Mouse (Mus musculus) brain, adult 2 months (tissue): ENCODE data around the gene Poldip2.
A peak's percentile ranks its signal among the peaks of the same experiment; 100 is the strongest.
"Not testable (repeated sequence)": the region's sequence is repeated elsewhere in the genome, so short reads cannot be mapped to it uniquely, and the experiment has no call there.

ENCODE experiments used
- DNase-seq: peaks from one replicate; pipeline ENCODE4 v3.0.0; 2011; ENCODE audit warnings: low read depth, low spot score

Gene Poldip2

GRCm38 (mm10) chr11:78501529-78501928 is 10.5 kb upstream of the Poldip2 start:
- DNase-seq: no peak

- DNase-seq: peak; percentile 96
Measured at GRCm38 (mm10) chr11:78502909-78503650, 8.9 kb upstream of the Poldip2 start, which contains the start of gene Sebox. Gene Sebox, plus strand, starts transcription at chr11:78503447.

- no peak for DNase-seq
Measured at GRCm38 (mm10) chr11:78505430-78505829, 6.6 kb upstream of the Poldip2 start.

- DNase-seq: peak; percentile 48
Measured at GRCm38 (mm10) chr11:78509148-78509547, 2.8 kb upstream of the Poldip2 start.

- peak; percentile 73 for DNase-seq
Measured at GRCm38 (mm10) chr11:78513106-78513790, 1.3 kb downstream of the Poldip2 start.

- no peak for DNase-seq
Measured at GRCm38 (mm10) chr11:78515549-78516325, 3.7 kb downstream of the Poldip2 start.

- DNase-seq: no peak
Measured at GRCm38 (mm10) chr11:78518931-78519330, 6.9 kb downstream of the Poldip2 start.

GRCm38 (mm10) chr11:78521880-78522279 is 9.9 kb downstream of the Poldip2 start:
- DNase-seq: no peak

- DNase-seq: peak; percentile 40
Measured at GRCm38 (mm10) chr11:78522481-78522997, 10.5 kb downstream of the Poldip2 start.

GRCm38 (mm10) chr11:78523241-78523955 is 11.4 kb downstream of the Poldip2 start:
- peak; percentile 35 for DNase-seq

GRCm38 (mm10) chr11:78524838-78525237 is 12.8 kb downstream of the Poldip2 start:
- no peak for DNase-seq

GRCm38 (mm10) chr11:78528714-78529113 is 16.7 kb downstream of the Poldip2 start:
- DNase-seq: no peak

GRCm38 (mm10) chr11:78530001-78530400 is 18.0 kb downstream of the Poldip2 start:
- DNase-seq: no peak

- DNase-seq: no peak
Measured at GRCm38 (mm10) chr11:78531046-78531445, 19.1 kb downstream of the Poldip2 start.

- DNase-seq: not testable (repeated sequence)
Measured at GRCm38 (mm10) chr11:78531515-78531914, 19.5 kb downstream of the Poldip2 start.

GRCm38 (mm10) chr11:78534516-78534915 is 22.5 kb downstream of the Poldip2 start:
- DNase-seq: no peak

- DNase-seq: peak; percentile 65
Measured at GRCm38 (mm10) chr11:78535376-78536079, 23.5 kb downstream of the Poldip2 start.

GRCm38 (mm10) chr11:78536080-78536689 is 24.2 kb downstream of the Poldip2 start, which contains the start of the genes Tnfaip1 and Ift20:
Gene Tnfaip1, minus strand, starts transcription at chr11:78536332.
Gene Ift20, plus strand, starts transcription at chr11:78536361.
- peak; percentile 100 for DNase-seq

- DNase-seq: no peak
Measured at GRCm38 (mm10) chr11:78536690-78537084, 24.7 kb downstream of the Poldip2 start.

- no peak for DNase-seq
Measured at GRCm38 (mm10) chr11:78540358-78540757, 28.4 kb downstream of the Poldip2 start.
